Mouse (Mus musculus) heart, embryonic 12.5 days (tissue): ENCODE data around the gene Arpp21. TPM values are rescaled to one million over a fixed set of nuclear protein-coding genes. Genes with fewer than 3 reads are reported as not detected.

Experiments used
- ATAC-seq: fragments of 200-750 bp; cut with Nextera tagmentation; 2 replicates; pipeline ENCODE4 v1.8.0; 2017; ENCODE audit warnings: moderate TSS enrichment, moderate library complexity; ENCODE audit not compliant: insufficient number of reproducible peaks, low FRiP score
- H3K27ac ChIP-seq: fragments of 300-500 bp; sonication (generic); 2 replicates; pipeline ENCODE4 v1.5.1; 2016; ENCODE audit warnings: mild to moderate bottlenecking, moderate library complexity; ENCODE audit not compliant: poor library complexity, severe bottlenecking
- H3K27me3 ChIP-seq: fragments of 300-500 bp; sonication (generic); replicated peaks from 2 replicates; pipeline ENCODE4 v1.6.1; 2016; ENCODE audit warnings: mild to moderate bottlenecking, moderate library complexity
- H3K36me3 ChIP-seq: fragments of 300-500 bp; sonication (generic); 2 replicates; pipeline ENCODE4 v1.6.1; 2016; ENCODE audit warnings: mild to moderate bottlenecking, moderate library complexity
- H3K4me1 ChIP-seq: fragments of 300-500 bp; sonication (generic); replicated peaks from 2 replicates; pipeline ENCODE4 v1.6.1; 2016; ENCODE audit warnings: mild to moderate bottlenecking
- H3K4me2 ChIP-seq: fragments of 300-500 bp; sonication (generic); 2 replicates; pipeline ENCODE4 v1.6.1; 2016; ENCODE audit warnings: mild to moderate bottlenecking, moderate library complexity
- H3K4me3 ChIP-seq: fragments of 300-500 bp; sonication (generic); 2 replicates; pipeline ENCODE4 v1.5.1; 2016; ENCODE audit warnings: mild to moderate bottlenecking
- H3K9ac ChIP-seq: fragments of 300-500 bp; sonication (generic); 2 replicates; pipeline ENCODE4 v1.6.1; 2016; ENCODE audit warnings: mild to moderate bottlenecking, moderate library complexity
- H3K9me3 ChIP-seq: fragments of 300-500 bp; sonication (generic); replicated peaks from 2 replicates; pipeline ENCODE4 v1.6.1; 2016; ENCODE audit warnings: mild to moderate bottlenecking, moderate library complexity
- WGBS: fragments of 180-500 bp; shearing (Covaris S2); methylation state at CpG from one replicate; pipeline ENCODE4 v1.1.7; 2016; 5-methylcytosine and 5-hydroxymethylcytosine counted together
- polyA plus RNA-seq: library from polyadenylated mRNA; unstranded; fragments of >200 nt; fragmentation: Nextera tagmentation; extraction: Ambion mirVana; gene quantifications from 2 replicates; pipeline ENCODE4 v1.2.1, GENCODE M21; 2016

Gene Arpp21
- polyA plus RNA-seq, 1 experiment from 2014 or later, result 2.1 TPM

DNA sequence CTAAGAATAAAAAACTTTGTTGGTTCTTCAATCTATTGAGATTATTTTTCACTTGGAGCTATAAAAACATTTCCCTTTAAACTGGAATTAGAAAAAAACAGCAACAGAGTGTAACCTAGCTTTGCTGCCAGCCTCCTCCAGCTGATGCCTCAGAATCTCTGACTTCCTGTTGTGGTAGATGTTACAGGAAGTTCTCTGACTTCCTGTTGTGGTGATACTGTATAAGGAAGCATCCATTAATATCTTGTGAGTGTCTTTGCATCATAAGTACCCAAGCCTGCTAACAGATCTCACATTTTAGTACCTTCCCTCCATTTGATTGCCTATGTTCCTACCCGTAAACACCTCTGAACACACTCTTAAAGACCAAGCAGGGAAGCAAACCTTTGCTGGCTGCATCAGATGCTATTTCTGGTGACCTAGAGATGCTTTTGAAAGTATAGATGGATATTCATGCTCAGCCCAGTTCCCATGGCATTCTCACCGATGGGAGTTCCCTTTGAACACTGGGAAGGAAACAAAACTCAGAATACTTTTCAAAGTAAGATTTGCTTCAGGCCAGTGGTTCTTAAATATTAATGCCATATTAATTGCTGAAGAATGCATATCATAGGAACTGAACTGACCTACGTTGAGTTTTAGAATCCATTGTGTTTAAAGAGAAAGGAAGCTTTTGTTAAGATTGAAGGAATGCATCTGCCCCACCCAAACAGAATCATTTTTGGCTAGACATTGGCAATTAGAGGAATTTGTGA lies 134.7 kb downstream of the Arpp21 start:
- Histone ChIP-seq H3K4me2 (no peak overlapping the region), H3K27me3 (no peaks in the 10 kb centered on the region), H3K27ac (no peak overlapping the region), H3K9ac (no peak overlapping the region), H3K9me3 (no peaks in the 10 kb centered on the region), H3K4me3 (no peak overlapping the region), H3K4me1 (no peaks in the 10 kb centered on the region), H3K36me3 (no peaks in the 10 kb centered on the region)
- 75% methylated on average over 3 of the region's 3 CpGs for WGBS
- no peak for ATAC-seq

DNA sequence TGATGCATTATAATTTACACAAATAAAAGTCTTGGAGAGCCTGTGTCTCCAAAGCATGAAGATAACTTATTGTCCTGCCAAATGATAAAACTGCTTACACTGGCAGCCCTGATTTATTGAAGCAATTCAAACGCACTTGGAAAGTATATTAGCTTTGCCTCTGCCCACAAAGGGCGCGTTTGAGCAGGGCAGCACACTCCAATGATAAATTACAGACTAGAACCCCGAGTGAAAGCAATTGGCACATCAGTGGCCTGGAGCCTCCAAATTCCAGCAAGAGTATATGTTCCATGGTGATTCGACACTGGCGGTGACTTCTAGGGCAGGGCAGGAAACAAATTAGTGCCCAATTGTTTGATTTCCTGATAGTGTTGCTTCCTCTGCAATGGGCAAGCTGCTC lies 137.5 kb downstream of the Arpp21 start:
- Histone ChIP-seq H3K27ac (no peak overlapping the region), H3K4me3 (no peak overlapping the region), H3K36me3 (no peaks in the 10 kb centered on the region), H3K4me2 (no peak overlapping the region), H3K9me3 (no peaks in the 10 kb centered on the region), H3K27me3 (no peaks in the 10 kb centered on the region), H3K9ac (no peak overlapping the region), H3K4me1 (no peaks in the 10 kb centered on the region)
- WGBS, result 71% methylated on average over 6 of the region's 6 CpGs
- no peak for ATAC-seq

GRCm38 (mm10) chr9:112095708-112096107 lies 140.0 kb downstream of the Arpp21 start:
- Histone ChIP-seq H3K36me3 (no peaks in the 10 kb centered on the region), H3K4me1 (no peaks in the 10 kb centered on the region), H3K4me3 (no peak overlapping the region), H3K4me2 (no peak overlapping the region), H3K9me3 (0 out of 2 replicates have a peak, but pooled peaks cover 5% of the 10 kb centered on the region), H3K27ac (no peak overlapping the region), H3K9ac (no peak overlapping the region), H3K27me3 (no peaks in the 10 kb centered on the region)
- 77% methylated on average over 5 of the region's 5 CpGs for whole genome bisulfite sequencing
- ATAC-seq, result no peak

DNA sequence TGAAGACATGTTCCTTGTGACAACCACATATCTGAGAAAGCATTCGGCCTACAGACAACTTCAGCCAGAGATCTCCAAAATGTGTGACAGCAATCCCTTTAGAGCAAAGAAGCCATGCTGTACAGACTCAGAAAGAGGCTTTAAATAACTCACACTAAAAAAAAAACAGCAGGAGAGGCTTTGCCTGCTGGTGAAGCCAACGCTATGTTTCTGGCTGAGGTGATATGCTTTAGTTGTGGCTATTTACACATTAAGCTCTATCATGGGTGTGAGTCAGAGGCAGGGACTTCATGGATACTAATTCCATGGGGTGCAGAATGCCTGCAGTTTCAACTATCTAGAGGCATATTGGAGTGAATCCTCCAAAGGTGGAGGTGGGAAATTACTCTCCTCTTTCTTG lies 140.5 kb downstream of the Arpp21 start:
- H3K4me3 ChIP-seq, result no peak overlapping the region
- no peak for ATAC-seq
- 38% methylated on average over 2 of the region's 2 CpGs for WGBS

GRCm38 (mm10) chr9:112078903-112079302 lies 156.8 kb downstream of the Arpp21 start:
- 84% methylated on average over 2 of the region's 2 CpGs for WGBS
- ATAC-seq, result no peak
- Histone ChIP-seq H3K4me2 (no peak overlapping the region), H3K4me1 (no peaks in the 10 kb centered on the region), H3K4me3 (no peak overlapping the region), H3K9ac (no peak overlapping the region), H3K27me3 (no peaks in the 10 kb centered on the region), H3K9me3 (no peaks in the 10 kb centered on the region), H3K27ac (no peak overlapping the region), H3K36me3 (no peaks in the 10 kb centered on the region)

More for the DNA sequence above, 140.5 kb downstream of the Arpp21 start:
- no peaks in the 10 kb centered on the region for H3K27me3 ChIP-seq
- no peak overlapping the region for H3K4me2 ChIP-seq
- no peaks in the 10 kb centered on the region for H3K4me1 ChIP-seq
- H3K36me3 ChIP-seq, result no peaks in the 10 kb centered on the region
- no peak overlapping the region for H3K9ac ChIP-seq
- H3K27ac ChIP-seq, result no peak overlapping the region
- 0 out of 2 replicates have a peak, but pooled peaks cover 5% of the 10 kb centered on the region for H3K9me3 ChIP-seq

- 71% methylated on average over 4 of the region's 4 CpGs for WGBS
- Histone ChIP-seq H3K27me3 (no peaks in the 10 kb centered on the region), H3K4me1 (no peaks in the 10 kb centered on the region), H3K9me3 (no peaks in the 10 kb centered on the region), H3K9ac (no peak overlapping the region), H3K36me3 (no peaks in the 10 kb centered on the region), H3K27ac (no peak overlapping the region), H3K4me2 (no peak overlapping the region), H3K4me3 (no peak overlapping the region)
- ATAC-seq, result no peak
Measured at GRCm38 (mm10) chr9:112078453-112078852, 157.3 kb downstream of the Arpp21 start.

DNA sequence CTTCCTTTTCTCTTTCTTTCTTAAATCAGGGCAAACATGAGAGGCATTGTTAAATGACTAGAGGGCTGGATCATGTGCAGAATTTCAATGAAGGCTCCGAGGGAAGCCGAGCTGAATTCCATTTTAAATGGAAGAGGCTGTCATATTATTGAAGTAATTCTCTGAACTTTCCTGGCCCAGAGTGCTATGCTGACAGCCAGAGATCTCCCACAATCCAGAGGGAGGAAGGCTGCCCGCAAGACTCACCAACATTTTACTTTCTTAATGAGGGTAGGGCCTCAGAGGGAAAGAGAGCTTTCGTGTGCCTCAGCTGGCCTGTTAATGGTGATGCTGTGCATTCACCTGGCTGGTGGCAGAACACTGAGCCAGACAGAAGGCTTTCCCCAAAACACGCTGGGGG lies 160.5 kb downstream of the Arpp21 start:
- H3K4me2 ChIP-seq, result no peak overlapping the region
- ATAC-seq, result no peak
- H3K9me3 ChIP-seq, result no peaks in the 10 kb centered on the region
- H3K27me3 ChIP-seq, result no peaks in the 10 kb centered on the region
- no peak overlapping the region for H3K4me3 ChIP-seq
- WGBS, result 84% methylated on average over 5 of the region's 5 CpGs
- H3K36me3 ChIP-seq, result no peaks in the 10 kb centered on the region
- H3K4me1 ChIP-seq, result peaks cover 15% of the 10 kb centered on the region
- H3K9ac ChIP-seq, result no peak overlapping the region
- H3K27ac ChIP-seq, result no peak overlapping the region

DNA sequence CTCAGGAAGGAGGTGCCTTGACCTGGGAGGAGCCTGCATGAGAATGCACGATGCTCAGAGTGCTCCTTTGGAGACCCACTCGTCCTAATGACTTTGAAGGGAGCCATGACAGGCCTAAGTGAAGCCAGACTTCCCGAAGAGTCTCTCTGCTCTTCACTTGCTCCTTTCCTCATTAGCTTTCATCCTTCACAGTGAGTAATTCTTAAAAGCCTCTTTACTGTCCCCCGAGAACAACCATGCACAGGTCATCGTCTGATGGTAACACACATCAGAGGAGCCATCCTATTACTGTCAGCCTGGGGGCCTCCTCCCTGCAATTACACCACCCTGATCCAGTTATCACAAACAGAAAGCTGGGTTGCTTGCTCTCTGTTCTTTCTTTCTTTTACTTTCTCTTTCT lies 160.9 kb downstream of the Arpp21 start:
- no peak overlapping the region for H3K27ac ChIP-seq
- H3K4me2 ChIP-seq, result no peak overlapping the region
- H3K4me1 ChIP-seq, result peaks cover 15% of the 10 kb centered on the region
- ATAC-seq, result no peak
- no peaks in the 10 kb centered on the region for H3K27me3 ChIP-seq
- H3K36me3 ChIP-seq, result no peaks in the 10 kb centered on the region
- H3K4me3 ChIP-seq, result no peak overlapping the region
- H3K9ac ChIP-seq, result no peak overlapping the region
- 54% methylated on average over 5 of the region's 5 CpGs for WGBS
- no peaks in the 10 kb centered on the region for H3K9me3 ChIP-seq

DNA sequence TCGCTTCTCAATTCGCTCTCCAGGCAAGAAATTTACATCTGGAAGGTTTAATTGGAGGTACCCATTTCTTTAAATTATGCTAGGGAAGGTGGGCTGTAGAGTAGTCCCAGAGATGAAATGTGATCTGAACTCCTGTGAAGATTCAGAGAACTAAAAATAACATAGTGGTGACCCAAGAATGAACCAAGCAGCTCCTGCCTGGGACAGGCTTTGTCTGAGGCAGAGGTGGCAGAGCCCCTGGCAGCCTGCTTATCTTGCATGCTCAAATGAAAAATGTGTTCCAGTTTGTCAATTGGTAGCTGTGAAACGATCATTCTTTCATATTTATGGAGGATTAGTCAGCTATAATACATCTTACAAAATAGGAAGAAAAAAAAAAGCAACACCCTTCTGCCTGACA lies 164.4 kb downstream of the Arpp21 start:
- Histone ChIP-seq H3K27me3 (no peaks in the 10 kb centered on the region), H3K27ac (peak overlapping the region; percentile 84), H3K4me2 (peak overlapping the region; percentile 33), H3K4me1 (peaks cover 15% of the 10 kb centered on the region), H3K36me3 (no peaks in the 10 kb centered on the region), H3K9ac (no peak overlapping the region), H3K4me3 (no peak overlapping the region), H3K9me3 (no peaks in the 10 kb centered on the region)
- 0 out of 2 replicates have a peak, but pooled peaks have one; percentile 63 for ATAC-seq
- 39% methylated on average over 3 of the region's 3 CpGs for WGBS

DNA sequence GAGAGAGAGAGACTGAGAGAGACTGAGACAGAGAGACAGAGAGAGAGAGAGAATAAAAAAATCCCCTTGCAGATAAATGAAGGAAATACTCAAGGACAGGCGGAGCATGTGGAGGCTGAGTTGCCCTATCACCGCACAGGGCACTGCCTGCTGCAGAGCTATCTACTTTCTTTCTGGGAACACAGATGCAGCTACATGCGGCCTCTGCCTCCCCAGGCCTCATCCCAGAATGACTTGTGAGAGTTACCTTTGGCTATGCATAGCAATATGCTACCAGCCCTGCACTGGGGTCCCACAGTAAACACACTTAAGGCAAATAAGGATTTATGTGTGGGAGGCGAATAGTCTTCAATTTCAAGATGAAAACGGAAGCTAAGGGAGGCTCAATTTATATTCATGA lies 164.8 kb downstream of the Arpp21 start:
- WGBS, result 16% methylated on average over 5 of the region's 5 CpGs
- no peak for ATAC-seq
- H3K27me3 ChIP-seq, result no peaks in the 10 kb centered on the region
- H3K4me2 ChIP-seq, result peak overlapping the region; percentile 33
- H3K9ac ChIP-seq, result 0 out of 2 replicates have a peak overlapping the region, but pooled peaks have one; percentile 50
- no peaks in the 10 kb centered on the region for H3K9me3 ChIP-seq
- no peaks in the 10 kb centered on the region for H3K36me3 ChIP-seq
- peak overlapping the region; percentile 84 for H3K27ac ChIP-seq
- no peak overlapping the region for H3K4me3 ChIP-seq
- H3K4me1 ChIP-seq, result peaks cover 15% of the 10 kb centered on the region

GRCm38 (mm10) chr9:112068250-112068649 lies 167.5 kb downstream of the Arpp21 start:
- Histone ChIP-seq H3K36me3 (no peaks in the 10 kb centered on the region), H3K4me2 (no peak overlapping the region), H3K27me3 (no peaks in the 10 kb centered on the region), H3K9me3 (no peaks in the 10 kb centered on the region), H3K27ac (no peak overlapping the region), H3K4me1 (peaks cover 15% of the 10 kb centered on the region), H3K9ac (no peak overlapping the region), H3K4me3 (no peak overlapping the region)
- 83% methylated on average over 5 of the region's 5 CpGs for WGBS
- ATAC-seq, result no peak
